Mouse (Mus musculus): ENCODE results near the gene Rbm7. TPM values are rescaled to one million over a fixed set of nuclear protein-coding genes. Genes with fewer than 3 reads are reported as not detected.

Gene Rbm7
- polyA plus RNA-seq, 1 experiment from 2014 or later = 110 TPM

Small RNAs within 50 kb of the gene (microRNA-seq; reads per million reads assigned to microRNA genes)
- gene Gm23653 (ENCODE audit: borderline number of aligned reads) = not detected

Other genes starting within 250 kb of the Rbm7 start
- 100 and 104 TPM in 2 replicates for gene Nxpe2, start 141.8 kb downstream of the Rbm7 start, polyA plus RNA-seq (2014; fragmentation: Nextera tagmentation; extraction: Ambion mirVana)
- 173 TPM in 2 replicates for gene Rexo2, start 14.7 kb downstream of the Rbm7 start, polyA plus RNA-seq (2014; fragmentation: Nextera tagmentation; extraction: Ambion mirVana)
- 22.0 and 29.8 TPM in 2 replicates for gene Gm5617, start 143 bp upstream of the Rbm7 start, polyA plus RNA-seq (2014; fragmentation: Nextera tagmentation; extraction: Ambion mirVana)
- gene Nnmt, start 109.9 kb upstream of the Rbm7 start, polyA plus RNA-seq (2014; fragmentation: Nextera tagmentation; extraction: Ambion mirVana) = 1.3 and 1.8 TPM in 2 replicates

Data from liver, embryonic 11.5 days (tissue).